Mouse (Mus musculus) WW6 (cell line): ENCODE results near the gene Dgkh.

Experiments
- DNase-seq: peaks from one replicate; pipeline ENCODE4 v3.0.0-alpha.2; 2013; ENCODE audit warnings: low read depth, low spot score

Dgkh gene

GRCm38 (mm10) chr14:78722031-78722430, 10.5 kb downstream of the Dgkh start:
- DNase-seq, result no peak

- DNase-seq, result no peak
Observed at GRCm38 (mm10) chr14:78716035-78716434, 16.5 kb downstream of the Dgkh start.

- no peak for DNase-seq
Observed at GRCm38 (mm10) chr14:78712565-78713148, 19.9 kb downstream of the Dgkh start.

- DNase-seq, result no peak
Observed at GRCm38 (mm10) chr14:78710647-78711046, 21.9 kb downstream of the Dgkh start.

GRCm38 (mm10) chr14:78705616-78706015, 27.0 kb downstream of the Dgkh start:
- DNase-seq, result no peak

- no peak for DNase-seq
Observed at GRCm38 (mm10) chr14:78703989-78704388, 28.6 kb downstream of the Dgkh start.

GRCm38 (mm10) chr14:78703361-78703760, 29.2 kb downstream of the Dgkh start:
- no peak for DNase-seq

GRCm38 (mm10) chr14:78702048-78702447, 30.5 kb downstream of the Dgkh start:
- no peak for DNase-seq

GRCm38 (mm10) chr14:78701501-78701900, 31.1 kb downstream of the Dgkh start:
- no peak for DNase-seq

GRCm38 (mm10) chr14:78701087-78701486, 31.5 kb downstream of the Dgkh start:
- DNase-seq, result no peak

- DNase-seq, result no peak
Observed at GRCm38 (mm10) chr14:78699634-78700033, 32.9 kb downstream of the Dgkh start.

- DNase-seq, result no peak
Observed at GRCm38 (mm10) chr14:78699196-78699595, 33.4 kb downstream of the Dgkh start.

- DNase-seq, result no peak
Observed at GRCm38 (mm10) chr14:78694121-78694520, 38.5 kb downstream of the Dgkh start.

GRCm38 (mm10) chr14:78692602-78693001, 40.0 kb downstream of the Dgkh start:
- no peak for DNase-seq

GRCm38 (mm10) chr14:78691926-78692487, 40.6 kb downstream of the Dgkh start:
- DNase-seq, result no peak

GRCm38 (mm10) chr14:78690883-78691282, 41.7 kb downstream of the Dgkh start:
- DNase-seq, result no peak

GRCm38 (mm10) chr14:78690387-78690786, 42.2 kb downstream of the Dgkh start:
- no peak for DNase-seq

- DNase-seq, result no peak
Observed at GRCm38 (mm10) chr14:78689950-78690349, 42.6 kb downstream of the Dgkh start.

- DNase-seq, result no peak
Observed at GRCm38 (mm10) chr14:78687716-78688115, 44.9 kb downstream of the Dgkh start.

GRCm38 (mm10) chr14:78686701-78687100, 45.9 kb downstream of the Dgkh start:
- DNase-seq, result no peak

- no peak for DNase-seq
Observed at GRCm38 (mm10) chr14:78684171-78684570, 48.4 kb downstream of the Dgkh start.

GRCm38 (mm10) chr14:78678981-78679380, 53.6 kb downstream of the Dgkh start:
- no peak for DNase-seq

GRCm38 (mm10) chr14:78677852-78678588, 54.6 kb downstream of the Dgkh start:
- DNase-seq, result no peak
